Mouse (Mus musculus): ENCODE data around the gene Gabrr3.
"Not testable (repeated sequence)": the region's sequence is repeated elsewhere in the genome, so short reads cannot be mapped to it uniquely, and the experiment has no call there.

Gene Gabrr3

GRCm38 (mm10) chr16:59407032-59407431 is at the start of gene Gabrr3:
Gene Gabrr3, plus strand, starts transcription at chr16:59407332.
- in situ Hi-C loops (cut with MboI, MseI), result loop anchor here (10.0 kb wide), 1 partner anchor 942 kb away; no protein-coding TSS in a partner anchor

GRCm38 (mm10) chr16:59363893-59364292 is 43.2 kb upstream of the Gabrr3 start, which contains the start of gene Olfr209:
Gene Olfr209, minus strand, starts transcription at chr16:59363993.
- in situ Hi-C loops (cut with MboI, MseI), result no loop called here

GRCm38 (mm10) chr16:59393300-59393699 is 13.8 kb upstream of the Gabrr3 start:
- in situ Hi-C loops (cut with MboI, MseI), result no loop called here

- in situ Hi-C loops (cut with MboI, MseI), result loop anchor here (10.0 kb wide), 1 partner anchor 936 kb away; no protein-coding TSS in a partner anchor
Observed at GRCm38 (mm10) chr16:59401102-59401501, 6.0 kb upstream of the Gabrr3 start.

- in situ Hi-C loops (cut with MboI, MseI), result loop anchor here (10.0 kb wide), 1 partner anchor 937 kb away; no protein-coding TSS in a partner anchor
Observed at GRCm38 (mm10) chr16:59401985-59402384, 5.1 kb upstream of the Gabrr3 start.

GRCm38 (mm10) chr16:59403684-59404083 is 3.4 kb upstream of the Gabrr3 start:
- in situ Hi-C loops (cut with MboI, MseI), result loop anchor here (10.0 kb wide), 1 partner anchor 939 kb away; no protein-coding TSS in a partner anchor

GRCm38 (mm10) chr16:59404798-59405197 is 2.3 kb upstream of the Gabrr3 start:
- in situ Hi-C loops (cut with MboI, MseI), result loop anchor here (10.0 kb wide), 1 partner anchor 940 kb away; no protein-coding TSS in a partner anchor

GRCm38 (mm10) chr16:59409341-59409748 is 2.2 kb downstream of the Gabrr3 start:
- in situ Hi-C loops (cut with MboI, MseI), result loop anchor here (10.0 kb wide), 1 partner anchor 945 kb away; no protein-coding TSS in a partner anchor

- in situ Hi-C loops (cut with MboI, MseI), result loop anchor here (10.0 kb wide), 1 partner anchor 945 kb away; no protein-coding TSS in a partner anchor
Observed at GRCm38 (mm10) chr16:59409800-59410199, 2.7 kb downstream of the Gabrr3 start.

- in situ Hi-C loops (cut with MboI, MseI), result no loop called here
Observed at GRCm38 (mm10) chr16:59413475-59413874, 6.3 kb downstream of the Gabrr3 start.

- in situ Hi-C loops (cut with MboI, MseI), result loop anchor here (5.0 kb wide), 1 partner anchor 197 kb away; no protein-coding TSS in a partner anchor
Observed at GRCm38 (mm10) chr16:59420237-59420866, 13.2 kb downstream of the Gabrr3 start.

- in situ Hi-C loops (cut with MboI, MseI), result loop anchor here (5.0 kb wide), 1 partner anchor 196 kb away; no protein-coding TSS in a partner anchor
Observed at GRCm38 (mm10) chr16:59420867-59421251, 13.7 kb downstream of the Gabrr3 start.

GRCm38 (mm10) chr16:59421571-59422345 is 14.6 kb downstream of the Gabrr3 start:
- in situ Hi-C loops (cut with MboI, MseI), result loop anchor here (5.0 kb wide), 1 partner anchor 196 kb away; no protein-coding TSS in a partner anchor

GRCm38 (mm10) chr16:59427960-59428359 is 20.8 kb downstream of the Gabrr3 start:
- in situ Hi-C loops (cut with MboI, MseI), result no loop called here

- in situ Hi-C loops (cut with MboI, MseI), result loop anchor here (10.0 kb wide), 1 partner anchor 1808 kb away; no protein-coding TSS in a partner anchor
Observed at GRCm38 (mm10) chr16:59433181-59433580, 26.0 kb downstream of the Gabrr3 start.

GRCm38 (mm10) chr16:59444880-59445559 is 37.9 kb downstream of the Gabrr3 start:
- in situ Hi-C loops (cut with MboI, MseI), result no loop called here

GRCm38 (mm10) chr16:59448181-59448580 is 41.0 kb downstream of the Gabrr3 start:
- in situ Hi-C loops (cut with MboI, MseI), result no loop called here

- in situ Hi-C loops (cut with MboI, MseI), result no loop called here
Observed at GRCm38 (mm10) chr16:59449092-59449491, 42.0 kb downstream of the Gabrr3 start.

- in situ Hi-C loops (cut with MboI, MseI), result no loop called here
Observed at GRCm38 (mm10) chr16:59451813-59452212, 44.7 kb downstream of the Gabrr3 start.

- in situ Hi-C loops (cut with MboI, MseI), result not testable (repeated sequence)
Observed at GRCm38 (mm10) chr16:59459259-59459861, 52.2 kb downstream of the Gabrr3 start.

GRCm38 (mm10) chr16:59463567-59463966 is 56.4 kb downstream of the Gabrr3 start:
- in situ Hi-C loops (cut with MboI, MseI), result no loop called here

All from regulatory T cell (primary cell).